Mouse (Mus musculus) fibroblast of lung, adult 2 months (primary cell): ENCODE results near the gene Taf1d.
A peak's percentile ranks its signal among the peaks of the same experiment; 100 is the strongest.
"Not testable (repeated sequence)": the region's sequence is repeated elsewhere in the genome, so short reads cannot be mapped to it uniquely, and the experiment has no call there.

Experiments
- DNase-seq: peaks from one replicate; pipeline ENCODE4 v3.0.0-alpha.2; 2011; ENCODE audit warnings: low read depth

Gene Taf1d

DNA sequence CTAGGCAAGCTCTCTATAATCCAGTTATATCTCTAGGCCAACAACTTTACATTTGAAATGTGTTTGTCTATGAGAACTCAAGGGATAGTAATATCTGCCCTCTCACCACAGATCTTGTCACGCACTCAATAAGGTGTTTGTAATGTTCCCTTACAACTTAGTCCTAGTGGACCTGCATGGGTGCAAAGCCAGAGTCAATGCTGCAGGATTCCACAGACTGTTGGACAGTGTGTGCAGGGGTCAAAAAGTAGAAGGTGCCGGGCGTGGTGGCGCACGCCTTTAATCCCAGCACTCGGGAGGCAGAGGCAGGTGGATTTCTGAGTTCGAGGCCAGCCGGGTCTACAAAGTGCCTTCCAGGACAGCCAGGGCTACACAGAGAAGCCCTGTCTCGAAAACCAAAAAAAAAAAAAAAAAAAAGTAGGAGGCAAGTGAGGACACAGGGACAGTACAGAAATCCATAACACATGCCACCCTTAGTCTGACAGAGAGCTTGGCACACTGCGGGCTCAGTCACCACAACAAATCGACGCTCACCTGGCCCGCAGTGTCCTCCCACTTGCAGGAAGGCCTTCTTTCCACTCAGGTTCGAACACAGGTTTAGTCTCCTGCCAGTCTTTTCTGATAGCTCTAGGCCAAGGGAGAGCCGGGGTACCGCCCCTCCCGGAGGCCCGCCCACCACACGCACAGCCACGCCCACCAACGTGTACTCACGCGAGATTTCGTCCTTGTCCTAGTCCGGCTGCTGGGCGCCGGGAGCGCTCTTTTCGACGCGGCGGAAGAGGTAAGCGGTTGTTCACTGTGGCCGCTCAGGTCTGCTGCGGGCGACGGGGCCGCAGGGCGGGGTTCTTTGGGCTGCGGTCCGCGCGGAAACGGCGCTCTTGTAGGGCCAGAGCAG lies at the start of gene Taf1d:
Gene Taf1d, plus strand, starts transcription at position 712 of the 895 bp plus-strand sequence.
- peak; percentile 91 for DNase-seq

DNA sequence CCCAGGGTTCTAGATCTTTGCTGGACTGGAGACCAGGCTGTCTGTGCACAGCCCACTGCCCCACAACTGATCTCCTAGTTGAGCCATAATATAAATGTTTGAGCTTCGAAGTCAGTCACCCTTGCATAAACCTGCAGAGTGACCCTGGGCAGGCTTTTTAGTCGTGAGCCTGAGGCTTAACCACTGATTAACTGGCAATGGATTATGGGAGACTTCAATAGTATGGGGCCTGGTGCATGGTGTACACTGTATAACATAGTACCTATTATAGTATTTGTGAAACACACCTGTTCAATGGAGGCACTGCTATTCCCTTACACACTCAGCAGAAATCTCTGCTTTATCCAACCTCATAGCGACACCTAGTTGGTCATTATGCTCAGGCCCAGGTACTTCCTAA lies 49.8 kb upstream of the Taf1d start:
- DNase-seq: no peak

DNA sequence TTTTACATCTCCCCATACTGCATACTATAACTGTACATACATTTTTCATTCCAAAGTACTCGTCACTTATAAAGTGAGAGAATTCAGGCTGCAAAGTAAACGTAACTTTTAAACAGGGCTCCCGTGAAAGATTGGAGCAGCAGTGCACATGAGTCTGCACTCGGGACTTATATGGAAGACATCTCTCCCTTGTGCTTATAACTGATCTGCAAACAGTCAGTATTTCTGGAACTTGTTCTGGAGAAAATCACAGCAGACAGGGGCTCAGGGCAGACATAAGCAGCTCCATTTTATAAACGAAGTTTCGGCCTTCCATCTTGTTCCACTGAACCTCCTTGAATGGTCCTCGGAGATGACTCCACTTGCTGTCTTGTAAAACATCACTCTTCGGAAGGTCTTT lies 44.0 kb upstream of the Taf1d start:
- no peak for DNase-seq

DNA sequence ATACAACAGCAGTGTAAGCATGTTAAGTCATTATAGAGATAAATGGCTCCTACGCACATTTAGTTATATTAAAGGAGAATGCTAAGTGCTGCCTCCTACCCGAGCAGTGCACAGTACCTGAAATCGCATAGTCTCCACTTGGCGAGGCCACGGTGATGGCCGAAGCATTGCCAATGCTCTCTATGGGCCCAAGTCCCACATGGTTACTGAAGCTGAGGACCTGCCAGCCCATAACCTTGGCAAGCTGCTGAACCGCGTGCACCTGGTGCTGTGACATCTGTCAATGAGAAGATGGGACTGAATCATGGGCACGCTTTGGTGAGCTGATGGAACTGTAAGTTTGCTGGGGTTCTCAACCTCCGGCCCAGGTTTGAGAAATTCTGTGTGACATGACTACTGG lies 42.5 kb upstream of the Taf1d start:
- DNase-seq: no peak

DNA sequence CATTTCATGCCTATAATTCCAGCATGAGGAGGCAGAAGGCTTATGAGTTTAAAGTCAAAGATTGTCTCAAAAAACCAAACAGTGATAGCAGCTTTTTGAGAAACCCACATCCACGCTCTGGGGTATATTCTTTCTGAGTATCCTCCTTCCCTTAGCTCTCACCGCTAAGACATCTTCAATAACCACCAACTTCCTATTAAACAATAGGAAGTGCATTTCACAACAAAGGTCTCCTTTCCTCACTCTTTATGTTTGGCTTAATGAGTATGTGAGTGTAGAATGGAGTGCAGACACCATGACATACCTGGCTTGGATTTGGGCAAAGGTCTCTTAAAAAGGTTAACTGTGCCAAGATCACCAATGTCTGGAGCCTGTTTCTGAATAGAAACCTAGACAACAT lies 32.0 kb upstream of the Taf1d start:
- DNase-seq: no peak

DNA sequence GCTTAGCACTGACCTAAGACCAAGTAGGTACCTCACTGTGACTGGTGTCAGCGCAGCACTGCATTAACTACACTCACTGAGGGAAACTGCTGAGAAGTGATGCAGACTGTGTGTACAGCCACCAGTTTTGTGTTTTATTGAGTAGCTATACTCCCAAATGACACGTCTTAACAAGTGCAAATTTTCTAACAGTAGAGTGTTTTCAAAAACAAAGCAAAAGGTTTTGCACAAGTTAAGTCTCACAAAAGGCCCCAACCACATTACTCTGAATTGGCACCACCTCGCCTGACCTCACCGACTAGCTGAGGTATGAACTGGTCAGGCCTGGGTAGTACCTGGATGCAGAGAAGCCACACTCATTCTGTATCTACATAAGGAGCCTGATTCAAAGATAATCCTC lies 29.2 kb upstream of the Taf1d start:
- no peak for DNase-seq

DNA sequence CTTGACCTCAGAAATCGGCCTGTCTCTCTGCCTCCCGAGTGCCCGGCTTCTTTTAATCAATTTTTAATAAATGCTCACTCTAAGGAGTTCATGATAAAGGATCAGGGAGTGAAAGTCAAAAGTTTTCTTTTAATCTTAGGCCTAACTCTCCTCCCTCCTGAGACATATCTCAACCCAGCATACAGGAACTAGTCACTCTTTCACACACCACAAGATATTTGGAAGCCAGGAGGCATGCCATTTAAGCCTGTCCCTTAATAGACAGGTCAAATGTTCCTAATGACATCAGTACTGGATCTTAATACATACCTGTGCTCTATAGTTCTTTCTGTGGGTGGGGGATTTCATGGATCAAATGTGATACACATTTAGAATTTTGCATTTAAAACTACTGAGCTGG lies 27.7 kb upstream of the Taf1d start:
- no peak for DNase-seq

DNA sequence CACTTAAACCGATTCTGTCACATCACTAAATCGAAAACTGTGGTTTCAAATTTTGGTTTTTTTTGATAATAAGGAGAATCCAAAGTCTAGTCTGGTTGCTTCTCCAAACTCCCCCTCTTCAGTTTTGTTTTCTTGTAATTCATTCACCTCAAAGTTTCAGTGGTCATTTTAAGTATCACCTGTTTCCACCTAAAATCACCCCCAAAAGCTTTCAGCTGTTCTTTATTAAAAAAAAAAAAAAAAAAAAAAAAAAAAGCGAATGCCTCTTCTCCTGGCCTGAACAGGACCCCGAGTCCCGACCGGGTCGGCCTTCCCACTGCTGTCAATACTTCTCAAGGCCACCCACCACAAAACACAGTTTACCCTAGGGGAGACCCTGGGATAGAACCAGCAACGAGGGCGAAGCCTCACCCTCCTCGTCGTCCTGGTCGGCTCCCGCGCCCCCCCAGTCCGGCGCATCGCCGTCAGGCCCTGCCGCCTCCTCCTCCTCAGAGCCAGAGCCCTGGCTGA lies 26.8 kb upstream of the Taf1d start:
- DNase-seq: no peak

DNA sequence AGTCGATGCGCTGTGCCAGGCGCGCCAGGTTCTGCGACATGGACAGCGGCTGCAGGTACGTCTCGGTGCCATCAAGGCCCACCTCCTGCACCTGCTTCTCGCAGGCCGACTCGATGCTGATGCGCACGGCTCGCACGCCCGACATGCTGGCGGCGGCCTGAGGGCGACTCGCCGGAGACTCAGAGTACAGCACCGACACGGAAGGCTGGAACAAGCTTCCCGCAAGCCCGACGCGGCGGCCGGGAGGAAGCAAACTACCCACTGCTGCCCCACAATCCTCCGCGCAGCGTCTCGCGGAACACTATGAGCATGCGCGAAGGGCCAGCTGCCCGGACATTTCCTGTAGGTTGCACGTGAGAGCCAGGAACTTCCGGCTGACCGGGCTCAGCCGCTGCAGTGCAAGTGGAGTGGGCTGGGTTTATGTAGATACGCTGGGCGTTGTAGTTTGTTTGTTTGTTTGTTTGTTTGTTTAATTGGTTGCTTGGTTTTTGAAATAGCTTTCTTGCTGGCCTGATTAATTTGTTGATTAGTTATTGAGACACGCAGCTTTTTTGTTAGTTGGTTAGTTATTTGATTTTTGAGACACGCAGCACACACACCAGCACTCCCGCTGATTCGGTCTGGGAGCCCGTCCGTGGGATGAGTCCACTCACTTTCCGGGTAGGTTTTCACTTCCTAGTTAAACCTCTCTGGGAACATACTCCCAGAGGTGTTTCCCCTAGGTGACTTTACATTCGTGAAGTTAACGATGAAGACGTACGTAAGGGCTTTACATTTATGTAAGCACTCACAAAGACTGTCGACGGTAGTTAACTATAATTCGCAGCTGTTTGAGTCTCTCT lies 26.1 kb upstream of the Taf1d start, which contains the start of gene Med17:
Gene Med17, minus strand, starts transcription at position 283 of the 842 bp plus-strand sequence.
- DNase-seq: peak; percentile 86

DNA sequence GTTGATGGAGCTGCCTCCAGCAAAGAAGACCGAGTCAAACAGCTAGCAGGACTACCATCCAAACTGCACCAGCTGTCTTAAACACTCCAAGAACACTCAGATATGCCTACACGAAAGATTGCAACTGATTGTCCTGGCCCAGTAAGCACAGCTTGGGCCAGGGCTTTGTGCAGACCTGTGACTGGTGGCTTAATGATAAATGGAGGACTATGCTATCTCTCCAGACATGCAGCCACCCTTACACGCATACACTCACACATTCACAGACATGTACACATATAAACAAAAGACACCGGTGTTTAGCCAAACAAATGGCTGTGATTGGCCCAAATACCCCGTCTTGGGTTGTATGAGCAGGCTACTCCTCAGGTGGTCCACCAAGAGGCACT lies 25.5 kb upstream of the Taf1d start:
- DNase-seq: no peak

DNA sequence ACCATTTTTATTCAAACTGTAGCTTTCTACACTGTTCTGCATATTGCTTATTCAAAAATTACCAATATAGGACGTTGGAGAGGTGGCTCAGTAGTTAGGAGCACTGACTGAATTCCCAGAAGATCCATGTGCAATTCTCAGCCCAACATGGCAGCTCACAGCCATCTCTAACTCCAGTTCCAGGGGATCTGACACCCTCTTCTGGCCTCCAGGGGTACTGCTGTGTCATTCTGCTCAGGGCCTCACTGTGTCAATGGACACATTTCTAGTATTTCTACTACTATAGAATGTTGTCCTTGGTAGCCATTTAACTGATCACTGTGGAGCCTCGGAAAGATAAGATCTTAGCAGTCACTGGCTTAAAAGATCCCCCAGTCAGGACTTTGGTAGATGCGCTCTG lies 20.6 kb upstream of the Taf1d start:
- DNase-seq: no peak

DNA sequence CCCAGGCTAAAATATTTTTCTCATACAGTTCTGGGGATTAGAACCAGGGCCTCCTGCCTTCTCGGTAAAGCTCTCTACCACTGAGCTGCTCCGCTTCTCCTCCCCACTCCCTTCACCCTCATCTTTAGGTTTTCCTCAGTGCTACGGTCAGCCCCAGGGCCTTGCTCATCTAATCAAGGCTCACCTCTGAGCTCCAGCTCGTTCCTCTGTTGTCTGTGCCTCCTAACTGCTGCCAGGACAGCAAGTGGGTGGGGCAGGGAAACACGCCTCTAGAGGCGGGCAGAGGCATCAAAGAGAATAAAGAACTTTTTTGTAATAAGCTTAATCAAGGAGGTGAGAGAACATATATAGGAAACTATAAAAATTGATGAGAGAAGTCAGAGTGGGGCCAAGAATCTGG lies 18.2 kb upstream of the Taf1d start:
- no peak for DNase-seq

DNA sequence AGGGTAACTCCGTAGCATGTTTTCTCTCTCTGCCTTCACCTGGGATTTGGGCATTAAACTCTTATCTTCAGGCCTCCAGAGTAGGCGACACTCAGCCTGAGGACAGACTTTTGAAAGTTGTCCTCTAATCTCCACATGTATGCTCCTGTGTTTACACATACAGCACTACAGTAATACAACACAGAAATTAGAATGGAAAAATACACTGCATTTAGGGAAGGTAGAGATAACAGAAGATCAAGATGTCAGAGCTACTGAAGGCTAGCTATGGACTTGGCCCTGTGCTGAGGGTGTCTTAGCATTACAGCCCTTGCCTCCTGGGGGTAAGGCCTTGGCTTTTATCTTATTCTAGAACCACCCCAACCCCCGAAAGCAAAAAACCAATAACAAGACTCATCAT lies 17.6 kb upstream of the Taf1d start:
- DNase-seq: no peak

DNA sequence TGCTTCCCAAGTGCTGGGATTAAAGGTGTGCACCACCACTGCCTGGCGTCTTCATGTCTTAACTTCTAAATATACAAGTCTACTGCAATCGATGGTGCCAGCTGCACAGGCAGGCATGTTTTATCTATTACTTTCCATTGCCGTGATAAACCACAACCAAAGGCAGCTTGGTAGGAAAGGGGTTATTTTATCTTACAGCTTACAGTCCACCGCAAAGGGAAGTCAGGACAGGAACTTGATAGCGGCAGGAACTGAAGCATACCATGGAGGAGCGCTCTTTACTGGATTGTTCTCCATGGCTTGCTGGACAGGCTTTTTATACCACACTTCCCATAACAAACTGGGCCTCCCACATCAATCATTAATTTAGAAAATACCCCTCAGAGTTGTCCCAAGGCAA lies 16.8 kb upstream of the Taf1d start:
- no peak for DNase-seq

DNA sequence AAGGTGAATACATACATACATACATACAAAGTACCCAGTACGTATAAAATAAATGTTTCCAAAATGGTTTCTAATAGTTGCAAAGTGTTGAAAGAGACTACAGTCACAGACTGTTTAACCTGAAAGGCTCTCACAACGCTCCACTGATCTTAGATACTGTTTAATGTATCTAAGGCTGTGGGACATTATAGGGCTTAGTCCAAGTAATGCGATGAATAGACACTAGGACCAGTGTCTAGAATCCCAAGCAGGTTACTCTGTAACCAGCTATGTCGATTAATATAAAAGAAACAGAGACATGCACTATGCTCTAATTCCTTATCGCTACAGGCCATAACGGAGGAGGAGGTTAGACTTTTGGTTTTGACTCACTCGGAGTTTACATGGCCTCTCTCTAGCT lies 8.9 kb upstream of the Taf1d start:
- DNase-seq: no peak

DNA sequence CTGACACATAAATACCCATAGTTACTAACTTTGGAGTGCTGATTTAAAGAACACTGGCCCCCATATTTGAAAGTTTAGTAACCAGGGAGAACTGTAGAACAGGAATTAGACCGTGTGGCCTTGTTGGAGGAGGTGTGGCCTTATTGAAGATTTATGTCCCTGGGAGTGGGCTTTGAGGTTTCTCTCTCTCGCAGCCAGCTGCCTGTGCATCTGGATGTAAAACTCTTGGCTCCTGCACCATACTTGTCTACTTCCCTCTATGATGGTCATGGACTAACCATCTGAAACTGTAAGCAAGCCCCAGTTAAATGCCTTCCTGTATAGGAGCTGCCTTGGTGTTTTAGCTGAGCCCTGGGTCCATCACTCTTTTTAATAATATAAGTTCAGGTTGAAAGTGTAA lies 7.6 kb upstream of the Taf1d start:
- DNase-seq: no peak

DNA sequence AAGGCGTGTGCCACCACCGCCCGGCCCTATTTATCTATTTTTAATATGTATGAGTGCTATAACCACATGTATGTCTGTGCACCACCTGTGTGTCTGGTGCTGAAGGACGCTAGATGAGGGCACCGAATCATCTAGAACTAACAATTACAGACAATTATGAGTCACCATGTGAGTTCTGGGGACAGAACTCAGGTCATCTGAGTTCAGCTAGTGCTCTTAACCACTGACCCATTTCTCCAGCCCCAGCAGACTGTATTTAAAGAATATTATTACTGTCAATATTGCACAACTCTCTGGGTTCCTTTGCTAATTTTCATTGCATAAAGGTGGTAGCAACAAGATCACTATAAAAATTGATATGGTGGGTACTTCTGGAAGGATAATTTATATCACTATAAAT lies 6.0 kb upstream of the Taf1d start:
- DNase-seq: no peak

DNA sequence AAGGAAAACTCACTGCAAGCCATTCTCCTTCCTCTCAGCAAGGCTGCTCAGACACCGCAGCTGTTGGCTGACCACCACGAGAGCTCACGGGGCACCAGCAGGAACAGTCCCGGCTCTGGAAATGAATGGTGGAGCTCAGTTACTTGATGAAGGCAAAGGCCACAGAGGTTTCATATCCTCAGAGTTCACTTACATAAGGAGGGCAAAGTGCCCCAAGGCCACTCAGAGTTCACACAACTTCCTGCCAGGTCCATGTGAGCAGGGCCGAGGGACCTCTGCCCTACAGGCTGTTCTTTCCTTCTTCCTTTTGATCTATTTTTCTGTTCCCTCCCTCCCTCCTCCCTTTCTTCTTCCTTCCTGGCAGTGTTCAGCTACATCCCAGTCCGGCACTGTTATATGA lies 4.6 kb upstream of the Taf1d start:
- no peak for DNase-seq

DNA sequence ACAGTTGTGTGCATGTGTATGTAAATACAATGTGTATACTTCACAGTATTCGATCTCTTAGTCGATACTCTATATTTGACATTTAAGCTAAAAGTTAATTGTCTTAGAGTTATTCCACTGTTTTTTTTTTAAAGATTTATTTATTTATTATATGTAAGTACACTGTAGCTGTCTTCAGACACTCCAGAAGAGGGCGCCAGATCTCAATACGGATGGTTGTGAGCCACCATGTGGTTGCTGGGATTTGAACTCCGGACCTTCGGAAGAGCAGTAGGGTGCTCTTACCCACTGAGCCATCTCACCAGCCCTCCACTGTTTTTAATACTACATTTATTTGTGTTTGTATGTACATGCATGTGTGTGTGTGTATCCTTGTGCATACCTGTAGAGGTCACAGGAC lies 4.0 kb upstream of the Taf1d start:
- DNase-seq: not testable (repeated sequence)

DNA sequence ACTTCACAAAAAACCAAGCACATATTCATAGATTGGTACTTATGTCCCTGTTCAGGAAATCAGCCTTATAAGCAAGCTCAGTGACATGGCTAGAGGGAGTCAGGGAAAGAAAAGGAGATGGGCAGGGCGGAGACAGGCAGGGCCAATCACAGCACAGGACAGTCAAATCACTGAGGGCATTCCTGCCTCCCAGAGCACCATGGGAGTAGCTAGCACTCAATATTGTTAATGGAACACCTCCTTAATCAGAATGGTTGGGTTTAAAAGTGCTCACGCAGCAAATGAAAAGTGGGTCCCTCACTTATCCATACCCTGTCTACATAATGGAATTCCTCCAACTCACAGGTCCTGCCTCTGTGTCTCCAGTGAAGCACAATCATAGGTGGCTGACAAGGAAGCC lies 3.1 kb upstream of the Taf1d start:
- DNase-seq: no peak

DNA sequence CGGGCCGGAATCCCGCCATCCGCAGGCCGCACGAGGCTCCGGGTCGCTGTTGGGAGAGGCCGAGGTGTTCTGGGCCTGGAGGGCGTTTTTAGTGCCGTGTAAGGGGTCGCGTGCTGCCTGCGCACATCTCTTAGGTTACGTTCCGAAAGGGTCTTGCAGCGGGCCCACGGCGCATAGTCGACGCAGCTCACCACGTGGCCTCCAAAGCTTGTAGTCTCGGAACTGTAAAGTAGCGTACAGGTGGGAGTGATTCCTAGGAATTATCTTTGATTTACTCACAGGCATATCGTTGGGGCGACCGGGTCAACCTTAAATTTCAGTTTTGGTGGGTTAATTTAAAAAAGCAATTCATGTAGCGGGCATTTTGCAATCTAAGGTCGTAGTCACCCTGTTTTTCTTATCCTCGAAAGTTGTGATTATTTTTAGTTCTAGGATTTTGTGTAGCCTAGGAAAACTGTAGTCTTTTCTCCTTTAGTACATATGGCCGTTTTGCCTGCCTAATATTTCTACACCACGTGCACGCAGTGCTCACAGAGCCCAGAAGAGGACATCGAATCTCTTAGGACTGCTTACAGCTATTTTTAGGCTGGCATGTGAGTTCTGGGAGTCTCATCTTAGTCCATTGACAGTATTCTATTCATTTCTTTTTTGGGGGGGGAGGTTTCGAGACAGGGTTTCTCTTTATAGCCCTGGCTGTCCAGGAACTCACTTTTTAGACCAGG lies 545 bp downstream of the Taf1d start, which contains the start of gene 4931406C07Rik:
Gene 4931406C07Rik, minus strand, starts transcription at position 51 of the 722 bp plus-strand sequence.
- DNase-seq: no peak

DNA sequence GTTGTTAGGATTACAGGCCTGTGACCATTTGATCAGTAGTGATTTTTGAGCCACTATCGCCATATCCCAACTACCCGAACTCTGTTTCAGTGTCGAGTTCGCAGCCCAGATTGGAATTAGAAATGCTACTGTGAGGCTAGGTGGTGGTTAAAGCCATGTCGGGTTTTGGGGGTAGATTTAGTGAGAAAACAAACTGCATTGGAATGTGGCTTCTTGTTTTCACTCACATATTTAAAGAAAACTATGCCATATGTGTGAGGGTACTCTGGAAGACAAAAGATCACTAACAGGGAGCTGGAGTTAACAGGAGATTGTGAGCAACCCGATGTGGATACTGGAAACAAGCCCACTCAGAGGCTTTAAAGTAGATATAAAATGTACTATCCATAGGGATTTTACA lies 1.2 kb downstream of the Taf1d start:
- no peak for DNase-seq
